Mouse (Mus musculus) liver, adult 2 months (tissue): ENCODE measurements around the gene Cfap126. TPM values are rescaled to one million over a fixed set of nuclear protein-coding genes. Genes with fewer than 3 reads are reported as not detected.
A peak's percentile ranks its signal among the peaks of the same experiment; 100 is the strongest.

Experiments
- DNase-seq: peaks from one replicate; pipeline ENCODE4 v3.0.0-alpha.2; 2011; ENCODE audit warnings: low read depth, low spot score; ENCODE audit errors: extremely low read depth
- H3K27ac ChIP-seq: fragments of 200-500 bp; replicated peaks from 2 replicates; pipeline ENCODE4 v1.5.1; 2012; ENCODE audit warnings: low read depth, mild to moderate bottlenecking, control low read depth, inconsistent platforms, low read length; ENCODE audit not compliant: insufficient read depth
- H3K27me3 ChIP-seq: fragments of 200-500 bp; 2 replicates; pipeline ENCODE4 v1.6.1; 2012; ENCODE audit warnings: mild to moderate bottlenecking, moderate library complexity, low read length, inconsistent platforms; ENCODE audit not compliant: control insufficient read depth, insufficient read depth
- H3K36me3 ChIP-seq: fragments of 200-500 bp; 2 replicates; pipeline ENCODE4 v1.6.1; 2012; ENCODE audit warnings: low read length, inconsistent platforms; ENCODE audit not compliant: control insufficient read depth, insufficient read depth
- H3K4me1 ChIP-seq: fragments of 200-500 bp; 2 replicates; pipeline ENCODE4 v1.6.1; 2011; ENCODE audit warnings: low read length; ENCODE audit not compliant: control insufficient read depth, insufficient read depth
- H3K4me3 ChIP-seq: fragments of 200-500 bp; 2 replicates; pipeline ENCODE4 v1.5.1; 2011; ENCODE audit warnings: low read depth, mild to moderate bottlenecking, control low read depth, low read length, moderate library complexity; ENCODE audit not compliant: insufficient read depth
- H3K79me2 ChIP-seq: fragments of 200-500 bp; 2 replicates; pipeline ENCODE4 v1.6.1; 2012; ENCODE audit warnings: inconsistent platforms, mild to moderate bottlenecking, low read length, moderate library complexity; ENCODE audit not compliant: control insufficient read depth, insufficient read depth
- H3K9ac ChIP-seq: fragments of 200-500 bp; 2 replicates; pipeline ENCODE4 v1.6.1; 2012; ENCODE audit warnings: low read depth, mild to moderate bottlenecking, control low read depth, inconsistent platforms, low read length
- CTCF ChIP-seq: fragments of 200-500 bp; IDR thresholded peaks from 2 replicates; pipeline ENCODE4 v1.5.1; 2011; ENCODE audit warnings: low read depth, low read length, control low read depth
- POLR2A ChIP-seq: fragments of 200-500 bp; IDR thresholded peaks from 2 replicates; pipeline ENCODE4 v1.6.1; 2011; ENCODE audit warnings: low read length, control low read depth; ENCODE audit not compliant: insufficient read depth; ENCODE audit errors: extremely low read depth
- WGBS: fragments of 180-500 bp; shearing (Covaris S2); methylation state at CpG from one replicate; pipeline ENCODE4 v1.1.7; 2018; 5-methylcytosine and 5-hydroxymethylcytosine counted together
- polyA plus RNA-seq: library from polyadenylated mRNA; depleted of rRNA; stranded (reverse); fragments of >200 nt; gene quantifications from 2 replicates; pipeline ENCODE4 v1.2.3, GENCODE M21; 2012
- total RNA-seq: library from RNA; depleted of rRNA; stranded (reverse); fragments of >200 nt; gene quantifications from 2 replicates; pipeline ENCODE4 v1.2.3, GENCODE M21; 2014

Cfap126 gene
- total and polyA plus RNA-seq, 2 experiments: 0.37 to 3.5 TPM

DNA sequence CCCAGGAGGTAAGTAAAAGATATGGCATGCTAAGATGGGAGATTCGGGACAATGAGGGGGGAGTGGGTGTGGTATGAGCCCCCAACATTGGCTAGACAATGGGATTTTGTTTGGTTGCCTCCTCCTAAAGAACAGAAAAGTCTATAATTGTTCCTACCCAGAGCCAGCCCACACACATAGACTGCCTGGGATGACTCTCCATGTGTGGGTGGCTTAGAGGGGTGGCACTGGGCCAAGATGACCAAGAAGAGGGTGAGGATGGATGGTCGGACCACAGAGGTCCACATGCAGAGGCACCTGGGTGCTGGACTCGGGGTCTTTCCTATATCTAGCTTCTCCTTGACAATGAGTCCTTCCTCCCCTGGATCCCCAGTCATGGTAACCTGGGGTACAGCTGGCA, 42.9 kb downstream of the Cfap126 start:
- Histone ChIP-seq H3K79me2 (no peaks in the 10 kb centered on the region), H3K4me3 (no peak overlapping the region), H3K27ac (no peak overlapping the region), H3K4me1 (no peaks in the 10 kb centered on the region), H3K27me3 (no peaks in the 10 kb centered on the region), H3K36me3 (no peaks in the 10 kb centered on the region), H3K9ac (no peak overlapping the region)
- TF ChIP-seq POLR2A (no peak), CTCF (no peak)
- DNase-seq: no peak
- WGBS: 67% methylated on average over 3 of the region's 3 CpGs

DNA sequence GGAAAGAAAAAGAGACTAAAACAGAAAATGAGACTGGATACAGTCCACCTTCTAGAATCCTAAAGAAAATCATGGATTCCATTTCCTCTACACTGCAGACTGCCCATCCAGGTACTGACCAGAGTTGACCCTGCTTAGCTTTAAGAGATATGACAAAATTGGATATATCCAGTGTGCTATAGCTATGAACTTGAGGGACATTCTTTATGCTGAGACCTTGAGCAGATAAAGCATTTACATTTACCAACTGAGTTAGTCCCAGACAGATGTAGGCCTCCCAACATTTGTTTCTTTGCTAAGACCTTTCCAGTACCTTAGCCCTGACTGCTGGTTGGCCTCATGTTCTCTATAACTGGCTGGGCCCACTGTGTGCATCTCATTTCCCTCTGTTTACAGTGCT, 44.2 kb downstream of the Cfap126 start:
- H3K27me3 ChIP-seq: no peaks in the 10 kb centered on the region
- H3K79me2 ChIP-seq: no peaks in the 10 kb centered on the region
- no peak for DNase-seq
- H3K9ac ChIP-seq: no peak overlapping the region
- no peaks in the 10 kb centered on the region for H3K36me3 ChIP-seq
- TF ChIP-seq CTCF: no peak
- TF ChIP-seq POLR2A: no peak
- H3K4me3 ChIP-seq: no peak overlapping the region
- H3K4me1 ChIP-seq: no peaks in the 10 kb centered on the region
- no peak overlapping the region for H3K27ac ChIP-seq

DNA sequence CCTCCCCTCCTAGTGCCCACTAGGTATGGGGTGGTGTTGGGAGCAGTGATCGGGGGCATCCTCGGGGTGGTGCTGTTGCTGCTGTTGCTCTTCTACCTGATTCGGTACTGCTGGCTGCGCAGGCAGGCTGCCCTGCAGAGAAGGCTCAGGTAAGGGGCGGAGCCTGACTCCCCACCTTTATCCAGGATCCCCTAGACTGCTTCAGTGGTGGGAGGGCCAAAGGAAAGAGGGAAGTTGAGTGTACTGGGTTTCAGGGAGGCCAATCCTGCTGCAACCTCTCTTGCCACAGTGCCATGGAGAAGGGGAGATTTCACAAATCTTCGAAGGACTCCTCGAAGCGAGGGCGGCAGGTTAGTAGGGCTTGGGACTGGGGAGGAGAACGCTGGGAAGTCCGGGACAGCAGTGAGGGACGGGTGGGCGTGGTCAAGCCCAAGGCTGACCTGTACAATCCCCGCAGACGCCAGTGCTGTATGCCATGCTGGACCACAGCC, 45.8 kb downstream of the Cfap126 start:
- Histone ChIP-seq H3K4me3 (no peak overlapping the region), H3K27ac (no peak overlapping the region), H3K79me2 (no peaks in the 10 kb centered on the region), H3K9ac (peak overlapping the region; percentile 48), H3K4me1 (peaks cover 2% of the 10 kb centered on the region), H3K36me3 (no peaks in the 10 kb centered on the region), H3K27me3 (no peaks in the 10 kb centered on the region)
- DNase-seq: peak; percentile 27
- 9% methylated on average over 15 of the region's 15 CpGs for WGBS
- TF ChIP-seq CTCF (peak; percentile 74), POLR2A (no peak)

DNA sequence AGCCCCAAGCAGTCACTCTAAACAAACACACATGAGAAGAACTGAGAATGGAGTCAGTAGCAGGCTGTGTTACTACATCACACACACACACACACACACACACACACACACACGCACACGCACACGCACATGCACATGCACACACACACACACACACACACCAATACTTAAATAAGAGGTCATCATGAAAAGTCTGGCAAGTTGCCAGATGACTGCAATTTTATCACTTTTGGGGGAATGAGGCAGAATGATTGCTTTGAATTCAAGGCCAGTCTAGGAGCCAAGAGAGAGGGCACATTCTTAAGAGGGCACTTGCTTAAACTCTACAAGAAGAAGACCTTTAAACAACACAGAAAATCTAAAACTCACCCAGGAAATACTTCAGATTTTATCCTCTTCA, 48.8 kb downstream of the Cfap126 start:
- H3K27ac ChIP-seq: no peak overlapping the region
- no peak for DNase-seq
- peaks cover 3% of the 10 kb centered on the region for H3K4me1 ChIP-seq
- no peaks in the 10 kb centered on the region for H3K79me2 ChIP-seq
- no peaks in the 10 kb centered on the region for H3K27me3 ChIP-seq
- TF ChIP-seq CTCF: no peak
- TF ChIP-seq POLR2A: no peak
- H3K36me3 ChIP-seq: no peaks in the 10 kb centered on the region
- 74% methylated on average over 3 of the region's 3 CpGs for WGBS
- H3K4me3 ChIP-seq: no peak overlapping the region
- H3K9ac ChIP-seq: no peak overlapping the region

DNA sequence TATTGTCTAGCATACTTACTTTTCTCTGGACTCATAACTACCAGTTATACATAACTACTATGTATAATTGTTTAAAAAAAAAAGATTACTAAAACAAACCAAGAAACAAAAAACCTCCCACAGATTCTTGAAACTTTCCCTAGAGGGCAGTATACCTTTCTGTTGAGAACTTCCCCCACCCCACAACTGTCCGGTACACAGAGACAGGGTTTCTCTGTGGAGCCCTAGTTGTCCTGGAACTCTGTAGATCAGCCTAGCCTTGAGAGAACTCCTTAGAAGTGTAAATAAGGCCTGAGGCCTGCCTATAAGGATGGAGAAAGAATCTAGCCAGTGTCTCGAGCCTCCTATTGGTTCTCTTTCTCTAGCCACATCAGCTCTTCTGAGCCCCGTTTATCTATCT, 50.5 kb downstream of the Cfap126 start:
- DNase-seq: peak; percentile 68
- WGBS: 34% methylated on average over 3 of the region's 3 CpGs
- H3K79me2 ChIP-seq: no peaks in the 10 kb centered on the region
- no peak overlapping the region for H3K27ac ChIP-seq
- H3K4me3 ChIP-seq: no peak overlapping the region
- TF ChIP-seq CTCF (no peak), POLR2A (no peak)
- H3K9ac ChIP-seq: peak overlapping the region; percentile 48; the same call in 1 of the 2 replicates
- H3K36me3 ChIP-seq: no peaks in the 10 kb centered on the region
- no peaks in the 10 kb centered on the region for H3K27me3 ChIP-seq
- H3K4me1 ChIP-seq: peaks cover 13% of the 10 kb centered on the region

DNA sequence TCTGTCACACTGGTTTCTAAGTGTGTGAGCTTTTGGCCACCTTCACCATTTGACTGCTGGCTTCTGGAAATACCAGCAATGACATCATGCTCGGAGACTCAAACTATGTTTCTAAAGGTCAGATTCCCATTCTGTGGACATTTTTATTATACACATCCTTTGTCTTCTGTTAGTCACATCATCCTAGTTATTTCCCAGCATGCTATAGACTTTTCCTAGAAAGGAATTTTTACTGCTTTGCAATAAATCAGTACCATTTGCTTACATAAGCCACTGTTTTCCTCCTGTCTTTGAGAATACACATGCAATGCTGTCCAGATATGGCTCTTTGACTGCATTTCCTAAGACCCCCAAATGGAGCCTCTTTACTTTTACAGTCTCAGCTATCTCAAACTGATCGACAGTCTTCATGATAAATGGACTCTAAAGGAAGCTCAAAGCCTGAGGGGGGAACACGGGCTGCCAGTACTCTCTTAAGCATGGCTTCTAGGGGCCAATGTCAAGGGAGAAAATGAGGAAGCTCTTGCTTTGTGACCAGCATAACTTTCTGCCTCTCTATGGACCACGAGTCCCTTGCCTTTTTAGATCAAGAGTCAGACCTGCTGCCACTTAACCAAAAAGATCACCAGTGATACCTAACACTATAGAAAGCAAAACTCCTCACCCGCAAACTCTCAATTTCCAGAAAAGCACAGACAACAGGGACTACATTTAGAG, 52.1 kb downstream of the Cfap126 start:
- H3K36me3 ChIP-seq: no peaks in the 10 kb centered on the region
- no peak for DNase-seq
- TF ChIP-seq POLR2A (no peak), CTCF (no peak)
- H3K9ac ChIP-seq: no peak overlapping the region
- H3K27me3 ChIP-seq: no peaks in the 10 kb centered on the region
- whole genome bisulfite sequencing: 84% methylated on average over 5 of the region's 5 CpGs
- H3K4me3 ChIP-seq: no peak overlapping the region
- no peak overlapping the region for H3K27ac ChIP-seq
- H3K4me1 ChIP-seq: peaks cover 15% of the 10 kb centered on the region
- H3K79me2 ChIP-seq: no peaks in the 10 kb centered on the region
